Mouse (Mus musculus): ENCODE data around the gene Cacna2d1. TPM values are rescaled to one million over a fixed set of nuclear protein-coding genes. Genes with fewer than 3 reads are reported as not detected.

Cacna2d1 gene
- polyA plus RNA-seq, 1 experiment: 35.8 TPM

- DNase-seq (ENCODE audit: low spot score): no peak
Measured at GRCm38 (mm10) chr5:16056795-16057194, 122.3 kb downstream of the Cacna2d1 start.

GRCm38 (mm10) chr5:16062773-16063172 lies 128.3 kb downstream of the Cacna2d1 start:
- DNase-seq (ENCODE audit: low spot score): no peak

GRCm38 (mm10) chr5:16063273-16063672 lies 128.8 kb downstream of the Cacna2d1 start:
- DNase-seq (ENCODE audit: low spot score): no peak

GRCm38 (mm10) chr5:16063949-16064348 lies 129.5 kb downstream of the Cacna2d1 start:
- no peak for DNase-seq (ENCODE audit: low spot score)

GRCm38 (mm10) chr5:16065816-16066215 lies 131.3 kb downstream of the Cacna2d1 start:
- DNase-seq (ENCODE audit: low spot score): no peak

GRCm38 (mm10) chr5:16082253-16082652 lies 147.8 kb downstream of the Cacna2d1 start:
- DNase-seq (ENCODE audit: low spot score): no peak

- no peak for DNase-seq (ENCODE audit: low spot score)
Measured at GRCm38 (mm10) chr5:16086979-16087902, 152.8 kb downstream of the Cacna2d1 start.

GRCm38 (mm10) chr5:16087995-16088394 lies 153.5 kb downstream of the Cacna2d1 start:
- DNase-seq (ENCODE audit: low spot score): no peak

GRCm38 (mm10) chr5:16092540-16092939 lies 158.0 kb downstream of the Cacna2d1 start:
- no peak for DNase-seq (ENCODE audit: low spot score)

- no peak for DNase-seq (ENCODE audit: low spot score)
Measured at GRCm38 (mm10) chr5:16093071-16093693, 158.7 kb downstream of the Cacna2d1 start.

- no peak for DNase-seq (ENCODE audit: low spot score)
Measured at GRCm38 (mm10) chr5:16095345-16095744, 160.9 kb downstream of the Cacna2d1 start.

- DNase-seq (ENCODE audit: low spot score): no peak
Measured at GRCm38 (mm10) chr5:16098766-16099165, 164.3 kb downstream of the Cacna2d1 start.

GRCm38 (mm10) chr5:16101820-16102219 lies 167.3 kb downstream of the Cacna2d1 start:
- DNase-seq (ENCODE audit: low spot score): no peak

- DNase-seq (ENCODE audit: low spot score): no peak
Measured at GRCm38 (mm10) chr5:16105701-16106100, 171.2 kb downstream of the Cacna2d1 start.

GRCm38 (mm10) chr5:16110643-16111042 lies 176.2 kb downstream of the Cacna2d1 start:
- no peak for DNase-seq (ENCODE audit: low spot score)

- DNase-seq (ENCODE audit: low spot score): no peak
Measured at GRCm38 (mm10) chr5:16113879-16114278, 179.4 kb downstream of the Cacna2d1 start.

GRCm38 (mm10) chr5:16121334-16121733 lies 186.8 kb downstream of the Cacna2d1 start:
- DNase-seq (ENCODE audit: low spot score): no peak

- no peak for DNase-seq (ENCODE audit: low spot score)
Measured at GRCm38 (mm10) chr5:16122110-16122509, 187.6 kb downstream of the Cacna2d1 start.

- DNase-seq (ENCODE audit: low spot score): no peak
Measured at GRCm38 (mm10) chr5:16134286-16135094, 200.0 kb downstream of the Cacna2d1 start.

- DNase-seq (ENCODE audit: low spot score): no peak
Measured at GRCm38 (mm10) chr5:16135986-16136385, 201.5 kb downstream of the Cacna2d1 start.

- DNase-seq (ENCODE audit: low spot score): no peak
Measured at GRCm38 (mm10) chr5:16136839-16137238, 202.3 kb downstream of the Cacna2d1 start.

GRCm38 (mm10) chr5:16146602-16147001 lies 212.1 kb downstream of the Cacna2d1 start:
- no peak for DNase-seq (ENCODE audit: low spot score)

Data from urinary bladder, adult 2 months (tissue).